Mouse (Mus musculus) macrophage (primary cell): ENCODE data around the gene Rel. TPM values are rescaled to one million over a fixed set of nuclear protein-coding genes. Genes with fewer than 3 reads are reported as not detected.
"Not testable (repeated sequence)": the region's sequence is repeated elsewhere in the genome, so short reads cannot be mapped to it uniquely, and the experiment has no call there.

Experiments used
- H3K27ac ChIP-seq: fragments of 350-480 bp; formaldehyde crosslinking; 2 replicates; pipeline ENCODE4 v1.9.0; 2021
- H3K36me3 ChIP-seq: fragments of 350-480 bp; formaldehyde crosslinking; 2 replicates; pipeline ENCODE4 v1.9.0; 2021; ENCODE audit errors: inconsistent target
- H3K4me3 ChIP-seq: fragments of 350-480 bp; formaldehyde crosslinking; 2 replicates; pipeline ENCODE4 v1.9.0; 2021; ENCODE audit errors: inconsistent target
- H3K79me2 ChIP-seq: fragments of 350-480 bp; formaldehyde crosslinking; 2 replicates; pipeline ENCODE4 v1.9.0; 2021; ENCODE audit errors: inconsistent target
- whole genome bisulfite sequencing: methylation state at CpG from one replicate; pipeline ENCODE4 v1.1.7; 2026; ENCODE audit warnings: inconsistent platforms; ENCODE audit not compliant: missing documents; 5-methylcytosine and 5-hydroxymethylcytosine counted together
- polyA plus RNA-seq: library from polyadenylated mRNA; stranded (reverse); fragments of 250-400 nt; gene quantifications from 3 replicates; pipeline ENCODE4 v1.2.4, GENCODE M21; 2018; ENCODE audit warnings: inconsistent platforms
- total RNA-seq, 78 experiments: library from RNA; depleted of rRNA; stranded (reverse); fragments of 250-400 nt; gene quantifications; 1 replicate in 9 of 78; 2 replicates in 24 of 78; 3 replicates in 43 of 78; 4 replicates in 2 of 78; pipeline ENCODE4 v1.2.4; 2018; ENCODE audit warnings: inconsistent platforms in 56 of 78

Gene Rel
- 100 to 1,000 TPM in 15 of 26 experiments, 10 to 100 TPM in 11; 39.4 to 433 (median 153) TPM for total RNA-seq (2018; cell fraction: chromatin; rRNA removed)
- 100 to 1,000 TPM in 8 of 26 experiments, 10 to 100 TPM in 18; 19.2 to 223 (median 33.9) TPM for total RNA-seq (2018; cell fraction: cytosol; rRNA removed)
- total RNA-seq (2018; cell fraction: nucleus; rRNA removed) = 100 to 1,000 TPM in 19 of 26 experiments, 10 to 100 TPM in 7; 44.8 to 434 (median 219) TPM
- polyA plus RNA-seq = 9.2 to 15.4 TPM (median 13.0 TPM) in 3 replicates

DNA sequence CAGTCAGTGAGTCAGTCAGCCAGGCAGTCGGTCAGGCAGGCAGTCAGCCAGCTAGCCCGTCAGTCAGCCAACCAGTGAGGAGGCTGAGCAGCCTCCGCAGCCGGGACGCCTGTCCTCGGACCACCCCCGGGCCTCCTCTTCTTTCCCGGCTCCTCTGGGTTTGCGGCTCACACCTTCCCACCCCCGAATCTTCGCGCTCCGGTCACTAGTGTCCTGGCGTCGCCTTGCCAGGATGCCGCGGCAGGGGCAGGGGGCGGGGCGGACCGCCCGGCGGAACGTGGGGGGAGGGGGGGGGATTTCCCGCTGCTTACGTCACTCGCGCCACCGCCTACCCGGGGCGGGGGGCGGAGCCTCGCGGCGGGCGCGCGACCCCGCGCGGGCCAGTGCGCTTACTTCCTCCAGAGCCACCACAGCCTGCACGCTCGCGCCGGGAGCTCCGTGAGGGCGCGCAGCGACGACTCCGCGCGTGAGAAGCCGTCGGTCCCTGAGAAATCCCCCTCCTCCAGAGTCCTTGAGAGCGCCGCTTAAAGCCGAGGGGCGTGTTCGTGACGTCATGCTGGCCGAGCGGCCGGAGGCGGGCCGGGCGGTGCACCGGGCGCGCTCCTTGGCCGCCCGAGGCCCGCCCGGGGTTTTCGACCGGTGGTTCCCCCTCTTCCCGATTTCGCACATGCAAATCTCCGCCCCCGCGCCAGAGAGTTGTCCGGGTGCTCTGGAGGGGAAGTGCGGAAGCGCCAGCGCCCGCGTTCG is at the start of gene Rel:
Gene Rel, minus strand, starts transcription at position 211 of the 747 bp plus-strand sequence.
- H3K4me3 ChIP-seq = peak within 1 kb of the TSS; percentile 77
- H3K79me2 ChIP-seq = peaks cover 37% of the 10 kb centered on the region
- no peaks in the 10 kb centered on the region for H3K36me3 ChIP-seq
- WGBS = under 1% methylated on average over 51 of the region's 88 CpGs
- H3K27ac ChIP-seq = peak within 1 kb of the TSS; percentile 92

DNA sequence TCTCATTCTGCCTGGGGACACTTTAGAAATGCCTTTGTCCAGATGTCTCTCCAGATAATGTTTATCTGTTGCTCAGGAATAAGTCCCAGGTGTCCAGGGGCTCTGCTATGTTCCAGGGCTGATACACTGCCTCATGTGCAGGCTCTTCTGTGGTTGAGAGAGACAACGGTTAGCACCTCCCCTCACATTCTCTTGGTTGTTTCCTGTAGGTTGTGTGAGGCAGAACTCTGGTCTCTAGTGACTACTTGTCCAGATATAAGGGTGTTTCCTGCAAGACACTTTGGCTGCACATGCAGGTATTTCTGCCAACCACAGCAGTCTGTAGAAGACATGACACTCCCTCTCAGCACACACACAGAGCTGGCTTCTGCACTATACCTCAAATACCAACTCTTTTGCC is 48.0 kb upstream of the Rel start:
- Histone ChIP-seq H3K27ac (no peak overlapping the region), H3K36me3 (no peaks in the 10 kb centered on the region), H3K79me2 (no peaks in the 10 kb centered on the region), H3K4me3 (no peak overlapping the region)
- 31% methylated on average over 1 of the region's 1 CpGs for WGBS

GRCm38 (mm10) chr11:23810741-23811140 is 40.0 kb upstream of the Rel start:
- H3K27ac ChIP-seq = no peak overlapping the region
- WGBS = 28% methylated on average over 2 of the region's 2 CpGs
- H3K36me3 ChIP-seq = no peaks in the 10 kb centered on the region
- no peak overlapping the region for H3K4me3 ChIP-seq
- no peaks in the 10 kb centered on the region for H3K79me2 ChIP-seq

DNA sequence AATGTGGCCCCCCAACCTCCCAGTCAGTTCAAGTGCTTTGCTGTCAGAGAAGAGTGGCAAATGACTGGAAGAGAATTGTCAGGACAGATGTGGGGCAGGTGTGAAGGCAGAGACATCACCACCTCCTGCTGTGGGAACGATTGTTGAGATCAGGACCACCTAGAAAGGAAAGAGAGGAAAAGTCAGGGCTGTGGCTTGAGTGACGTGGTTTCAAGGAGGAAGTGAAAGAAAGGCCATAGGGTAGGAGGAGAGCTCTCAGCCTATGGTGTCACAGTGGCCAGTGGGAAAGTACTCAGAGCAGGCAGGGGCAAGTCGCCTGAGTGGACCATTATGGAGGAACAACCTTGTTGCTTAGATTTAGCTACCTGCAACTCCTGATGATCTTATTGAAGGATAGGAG is 34.9 kb upstream of the Rel start:
- H3K79me2 ChIP-seq = no peaks in the 10 kb centered on the region
- no peaks in the 10 kb centered on the region for H3K36me3 ChIP-seq
- no peak overlapping the region for H3K4me3 ChIP-seq
- WGBS = 16% methylated on average over 3 of the region's 3 CpGs
- H3K27ac ChIP-seq = no peak overlapping the region

DNA sequence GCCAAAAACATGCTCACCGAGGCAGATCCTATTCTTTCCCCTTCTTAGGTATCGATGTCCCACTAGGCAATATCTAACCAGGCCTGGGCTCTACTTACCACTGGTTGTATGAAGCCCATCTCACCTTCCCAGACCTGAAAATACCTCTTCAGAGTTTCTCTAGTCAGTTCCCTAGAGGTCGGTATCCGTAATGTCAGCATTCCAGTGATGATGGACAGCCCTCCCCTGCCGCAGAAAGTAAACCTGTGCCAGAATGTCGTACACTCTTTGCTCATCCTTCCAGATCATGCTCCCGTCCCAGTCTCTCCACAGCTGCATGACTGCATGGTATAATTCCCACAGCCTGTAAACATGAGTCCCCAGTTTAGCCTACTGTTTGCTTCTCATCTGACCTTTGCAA is 32.4 kb upstream of the Rel start:
- WGBS = 94% methylated on average over 7 of the region's 7 CpGs
- Histone ChIP-seq H3K4me3 (no peak overlapping the region), H3K27ac (no peak overlapping the region), H3K79me2 (no peaks in the 10 kb centered on the region), H3K36me3 (no peaks in the 10 kb centered on the region)

GRCm38 (mm10) chr11:23802256-23802655 is 31.5 kb upstream of the Rel start:
- no peak overlapping the region for H3K4me3 ChIP-seq
- WGBS = 92% methylated on average over 1 of the region's 1 CpGs
- H3K36me3 ChIP-seq = no peaks in the 10 kb centered on the region
- H3K27ac ChIP-seq = no peak overlapping the region
- no peaks in the 10 kb centered on the region for H3K79me2 ChIP-seq

DNA sequence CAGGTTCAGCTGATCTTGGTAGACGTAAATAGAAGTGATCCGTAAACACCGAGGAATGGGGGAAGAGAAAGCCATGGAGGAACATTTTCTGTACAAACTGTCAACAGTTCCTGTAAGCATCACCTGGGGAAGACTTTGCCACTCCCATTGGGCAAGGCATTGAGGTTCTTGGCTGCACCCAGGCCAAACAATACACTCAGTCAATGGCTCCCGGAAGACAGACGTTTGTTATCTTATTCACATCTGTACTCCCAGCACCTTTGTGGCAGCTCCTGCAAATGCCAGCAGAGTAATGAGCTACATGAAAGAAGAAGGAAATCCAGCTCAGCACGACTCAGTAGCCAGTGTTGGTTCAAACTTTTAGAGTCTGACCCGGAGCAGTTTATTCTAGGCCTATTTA is 31.1 kb upstream of the Rel start:
- Histone ChIP-seq H3K36me3 (no peaks in the 10 kb centered on the region), H3K4me3 (no peak overlapping the region), H3K79me2 (no peaks in the 10 kb centered on the region), H3K27ac (no peak overlapping the region)
- 59% methylated on average over 7 of the region's 7 CpGs for WGBS

GRCm38 (mm10) chr11:23783677-23784076 is 12.9 kb upstream of the Rel start:
- H3K4me3 ChIP-seq, H3K36me3 ChIP-seq, H3K79me2 ChIP-seq, H3K27ac ChIP-seq: not testable (repeated sequence)
- 100% methylated on average over 3 of the region's 5 CpGs for WGBS

DNA sequence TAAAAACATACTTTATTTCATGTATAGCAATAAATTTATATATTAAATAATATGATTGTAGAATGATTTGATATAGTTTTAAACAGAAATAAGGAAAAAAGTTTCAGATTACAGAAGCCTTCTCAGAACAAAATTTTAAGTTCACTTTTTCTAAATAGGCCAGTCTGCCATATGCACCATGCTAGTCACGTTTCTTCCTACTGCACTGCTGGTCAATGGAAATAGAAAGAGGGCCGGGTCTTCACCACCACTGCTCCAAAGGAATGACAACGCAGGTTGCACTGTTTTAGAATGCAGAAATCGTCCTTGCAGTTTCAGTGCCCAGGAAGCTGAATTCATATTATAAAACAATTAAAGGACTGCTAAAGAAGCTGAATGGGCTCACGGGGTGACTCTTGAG is 12.3 kb upstream of the Rel start:
- H3K4me3 ChIP-seq = no peak overlapping the region
- WGBS = 99% methylated on average over 5 of the region's 5 CpGs
- H3K36me3 ChIP-seq = no peaks in the 10 kb centered on the region
- no peak overlapping the region for H3K27ac ChIP-seq
- no peaks in the 10 kb centered on the region for H3K79me2 ChIP-seq

- WGBS = 31% methylated on average over 3 of the region's 3 CpGs
- no peak overlapping the region for H3K27ac ChIP-seq
- no peak overlapping the region for H3K4me3 ChIP-seq
- H3K36me3 ChIP-seq = no peaks in the 10 kb centered on the region
- H3K79me2 ChIP-seq = no peaks in the 10 kb centered on the region
Observed at GRCm38 (mm10) chr11:23782038-23782437, 11.3 kb upstream of the Rel start.

- no peaks in the 10 kb centered on the region for H3K79me2 ChIP-seq
- no peak overlapping the region for H3K27ac ChIP-seq
- H3K4me3 ChIP-seq = no peak overlapping the region
- H3K36me3 ChIP-seq = no peaks in the 10 kb centered on the region
- WGBS = 73% methylated on average over 8 of the region's 8 CpGs
Observed at GRCm38 (mm10) chr11:23778787-23779201, 8.0 kb upstream of the Rel start.

GRCm38 (mm10) chr11:23772471-23772870 is 1.7 kb upstream of the Rel start:
- H3K79me2 ChIP-seq = peaks cover 21% of the 10 kb centered on the region
- 69% methylated on average over 1 of the region's 1 CpGs for WGBS
- no peaks in the 10 kb centered on the region for H3K36me3 ChIP-seq
- H3K4me3 ChIP-seq = no peak overlapping the region
- no peak overlapping the region for H3K27ac ChIP-seq

DNA sequence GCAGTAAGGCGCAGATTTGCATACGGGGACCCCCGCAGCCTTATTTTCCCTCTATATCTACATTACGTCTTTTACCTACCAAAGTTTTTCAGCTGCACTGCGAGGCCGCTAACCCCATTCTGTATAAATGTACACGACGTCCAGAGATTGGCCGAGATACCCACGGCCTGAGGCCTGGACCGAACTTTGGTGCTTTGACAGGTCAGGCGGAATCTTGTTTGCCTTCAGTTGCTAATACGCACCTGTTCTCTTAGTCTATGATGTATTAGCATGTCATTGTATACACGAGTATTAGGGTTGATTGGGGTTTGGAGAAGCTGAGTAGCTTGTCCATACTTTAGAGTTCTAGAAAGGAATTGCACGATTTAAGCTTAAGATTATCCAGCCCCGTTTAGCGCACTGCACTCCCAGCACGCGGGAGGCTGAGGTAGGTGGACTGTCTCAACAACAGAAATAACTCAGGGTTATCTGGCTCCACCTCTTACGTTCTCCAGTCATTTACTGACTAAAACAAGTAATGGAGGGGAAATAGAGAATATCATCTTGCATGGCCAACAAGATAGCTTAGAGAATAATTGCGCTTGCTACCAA is 832 bp upstream of the Rel start:
- H3K27ac ChIP-seq = peak overlapping the region; percentile 76
- peaks cover 30% of the 10 kb centered on the region for H3K79me2 ChIP-seq
- peak overlapping the region; percentile 52 for H3K4me3 ChIP-seq
- no peaks in the 10 kb centered on the region for H3K36me3 ChIP-seq
- 12% methylated on average over 21 of the region's 21 CpGs for WGBS

GRCm38 (mm10) chr11:23770510-23770759 is 335 bp downstream of the Rel start:
- Histone ChIP-seq H3K79me2 (peaks cover 42% of the 10 kb centered on the region), H3K36me3 (no peaks in the 10 kb centered on the region), H3K27ac (peak overlapping the region; percentile 92), H3K4me3 (peak overlapping the region; percentile 77)
- under 1% methylated on average over 23 of the region's 24 CpGs for WGBS

- peaks cover 47% of the 10 kb centered on the region for H3K79me2 ChIP-seq
- H3K27ac ChIP-seq = peak overlapping the region; percentile 92
- no peaks in the 10 kb centered on the region for H3K36me3 ChIP-seq
- peak overlapping the region; percentile 77 for H3K4me3 ChIP-seq
- WGBS = under 1% methylated on average over 25 of the region's 25 CpGs
Observed at GRCm38 (mm10) chr11:23769686-23770509, 872 bp downstream of the Rel start.
